Mouse (Mus musculus) cerebellum, adult 8-10 months (tissue): ENCODE measurements at regions not wholly inside any gene's neighbourhood (a gene's known extent, or its start where the extent isn't known, plus 50 kb on each side); places are given as distances from the start of the nearest gene placed in this dataset.
A peak's percentile ranks its signal among the peaks of the same experiment; 100 is the strongest.

ENCODE experiments used
- DNase-seq: peaks from one replicate; pipeline ENCODE4 v3.0.0; 2022

DNA sequence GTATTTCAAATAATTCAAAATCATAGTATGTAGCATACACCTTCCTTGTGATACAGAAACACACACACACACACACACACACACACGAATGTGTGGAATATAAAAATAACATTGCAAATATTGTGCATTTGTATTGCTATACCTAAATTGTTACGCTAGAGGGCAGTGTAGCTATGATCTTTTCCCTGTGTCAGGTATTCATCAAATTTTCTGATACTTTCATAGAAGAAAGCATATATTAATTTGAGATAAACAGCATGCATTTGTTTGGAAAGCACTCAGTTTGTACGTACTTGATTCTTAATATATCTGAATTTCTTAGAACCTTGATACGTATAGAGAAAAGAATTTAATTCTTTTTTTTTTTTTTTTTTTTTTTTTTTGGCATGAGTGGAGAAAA lies 1700.9 kb upstream of the Sel1l start:
- no peak for DNase-seq

DNA sequence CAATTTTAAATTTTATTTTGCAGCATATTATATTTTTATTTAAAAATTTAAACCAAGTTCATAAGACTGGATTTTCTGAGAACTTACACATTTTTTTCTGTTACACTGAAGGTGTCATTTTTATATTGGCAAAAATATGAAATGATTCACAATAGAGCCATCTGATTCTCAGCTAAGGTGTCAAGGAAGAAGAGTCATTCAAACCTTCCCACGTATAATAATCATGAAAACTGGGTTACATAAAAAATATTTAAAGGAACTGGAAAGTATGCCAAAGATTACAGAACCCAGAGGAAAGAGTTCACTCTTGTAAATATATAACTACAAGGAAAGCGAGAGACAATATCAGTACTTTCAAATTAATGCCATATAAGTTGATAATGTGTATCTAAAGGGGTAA lies 1674.5 kb upstream of the Sel1l start:
- no peak for DNase-seq

DNA sequence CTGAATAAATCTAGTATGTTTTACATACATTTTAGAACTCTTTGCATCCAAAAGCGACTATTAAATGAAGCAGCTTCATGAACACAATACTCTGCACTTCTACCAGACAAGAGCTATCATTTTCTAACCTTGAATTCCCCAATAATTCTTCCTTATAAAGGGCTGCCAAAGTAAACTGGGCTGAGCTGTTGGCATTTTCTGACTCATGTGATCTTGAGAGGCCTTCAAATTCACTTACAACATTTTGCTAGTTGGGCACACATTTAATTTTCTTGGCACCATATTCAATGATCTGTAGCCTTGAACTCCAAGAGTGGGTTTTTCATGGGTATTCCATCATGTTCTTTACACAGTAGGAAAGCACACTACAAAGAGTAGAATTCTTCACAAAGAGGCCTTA lies 1637.4 kb upstream of the Sel1l start:
- no peak for DNase-seq

DNA sequence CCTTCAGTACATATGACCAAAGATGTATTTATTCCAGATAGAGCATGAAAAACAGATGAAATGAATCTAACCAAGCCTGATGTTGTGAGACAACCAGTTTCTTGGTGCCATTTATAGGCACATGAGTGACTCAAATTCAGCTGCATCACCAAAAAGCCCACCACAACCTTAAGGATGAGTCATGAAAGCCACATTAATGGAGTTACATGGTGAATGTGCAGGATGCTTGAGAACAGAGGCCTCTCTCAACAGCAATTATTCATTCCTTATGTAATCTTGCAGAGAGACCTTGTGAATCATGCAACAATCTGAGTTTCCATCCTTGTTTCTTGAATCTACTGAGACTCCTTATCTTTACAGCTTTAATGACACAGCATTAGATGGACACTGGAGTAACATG lies 1613.1 kb upstream of the Sel1l start:
- no peak for DNase-seq

DNA sequence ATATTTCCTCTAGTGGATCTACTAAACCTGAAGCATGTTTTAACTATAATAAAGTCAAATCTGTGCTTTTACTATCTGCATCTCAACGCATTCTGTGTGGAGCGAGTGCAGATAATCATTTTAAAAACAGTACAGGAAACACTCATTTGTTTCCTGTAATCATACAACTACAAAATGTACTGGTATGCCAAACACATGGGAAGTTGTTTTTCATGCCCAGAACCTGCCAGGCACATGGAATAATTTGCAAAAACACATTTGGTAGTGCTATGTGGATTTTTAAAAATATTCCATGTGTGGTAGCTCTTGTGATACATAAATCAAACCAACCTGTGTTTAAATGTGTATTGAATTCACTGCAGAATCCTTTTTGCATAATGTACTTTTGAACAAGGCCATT lies 1600.5 kb upstream of the Sel1l start:
- DNase-seq: no peak

DNA sequence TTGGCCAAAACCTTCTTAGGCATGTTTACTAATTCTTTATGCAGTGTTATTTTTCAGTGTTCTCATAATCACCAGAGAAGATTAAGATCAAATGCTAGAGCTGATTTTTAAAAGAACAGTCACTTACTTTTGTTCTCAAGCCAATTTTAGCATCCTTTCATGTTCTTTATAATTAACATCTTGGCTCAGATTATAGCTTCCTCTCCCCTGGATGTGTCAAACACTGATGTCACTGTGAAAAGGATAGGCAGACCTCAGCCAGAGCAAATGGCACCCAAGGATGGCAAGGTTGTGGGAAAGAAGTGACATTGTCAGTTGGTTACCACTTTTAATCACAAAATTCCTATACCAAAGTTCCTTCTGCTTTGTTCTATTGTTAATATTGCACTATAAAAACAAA lies 1580.3 kb upstream of the Sel1l start:
- DNase-seq: no peak

DNA sequence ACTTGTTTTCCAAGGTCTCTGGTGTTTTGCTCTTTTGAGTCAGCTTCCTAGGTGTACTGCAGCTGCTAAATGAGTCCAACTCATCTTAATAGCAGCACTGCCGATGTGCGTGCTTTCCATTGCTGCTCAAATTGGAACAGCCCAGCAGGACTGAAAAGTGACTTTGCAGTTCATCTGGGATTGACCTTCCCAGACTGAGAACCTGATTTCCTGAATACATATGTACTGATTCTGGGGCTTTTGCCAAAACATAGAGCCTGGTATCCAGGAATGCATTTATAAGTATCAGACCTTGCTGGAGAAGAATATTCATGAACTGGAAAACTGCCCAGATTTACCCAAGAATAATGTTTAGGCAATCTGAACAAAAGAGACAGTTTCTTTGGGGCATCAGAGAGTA lies 1579.0 kb upstream of the Sel1l start:
- DNase-seq: no peak

DNA sequence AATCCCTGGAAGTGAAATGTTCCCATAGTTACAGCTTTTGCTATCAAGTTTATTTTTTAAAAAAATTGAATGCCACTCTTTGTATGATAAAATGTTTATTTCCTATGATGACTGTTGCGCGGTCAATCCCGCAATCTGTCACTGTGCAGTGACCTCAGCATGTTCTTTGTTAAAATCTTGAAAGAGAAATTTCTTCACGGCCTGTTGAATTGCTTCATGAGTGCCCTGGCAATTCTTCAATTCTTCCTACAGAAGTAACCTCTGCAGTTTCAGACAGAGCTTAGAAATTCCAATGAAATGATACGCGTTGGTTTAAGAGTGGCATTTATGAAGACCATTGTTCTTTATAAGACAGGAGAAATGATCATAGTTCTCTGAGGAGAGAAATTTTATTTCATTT lies 1567.4 kb upstream of the Sel1l start:
- DNase-seq: no peak

DNA sequence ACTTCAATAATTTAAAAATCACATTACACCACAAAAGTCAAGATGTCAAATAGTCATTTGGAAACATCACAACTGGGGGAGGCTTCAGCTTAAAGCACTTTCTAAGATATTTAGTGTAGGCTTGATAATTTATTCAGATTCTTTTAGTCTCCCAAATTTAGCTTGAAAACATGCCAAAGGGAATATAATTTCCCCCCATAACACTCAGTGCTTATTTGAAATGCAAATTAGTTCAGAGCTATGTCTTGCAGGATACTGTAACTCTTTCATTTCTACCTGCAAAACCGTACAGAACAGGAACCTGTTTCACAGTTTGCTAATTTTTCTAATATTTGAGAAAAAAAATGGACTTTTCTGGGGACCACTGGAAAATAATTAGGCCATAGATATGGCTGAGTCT lies 1566.8 kb upstream of the Sel1l start:
- no peak for DNase-seq

DNA sequence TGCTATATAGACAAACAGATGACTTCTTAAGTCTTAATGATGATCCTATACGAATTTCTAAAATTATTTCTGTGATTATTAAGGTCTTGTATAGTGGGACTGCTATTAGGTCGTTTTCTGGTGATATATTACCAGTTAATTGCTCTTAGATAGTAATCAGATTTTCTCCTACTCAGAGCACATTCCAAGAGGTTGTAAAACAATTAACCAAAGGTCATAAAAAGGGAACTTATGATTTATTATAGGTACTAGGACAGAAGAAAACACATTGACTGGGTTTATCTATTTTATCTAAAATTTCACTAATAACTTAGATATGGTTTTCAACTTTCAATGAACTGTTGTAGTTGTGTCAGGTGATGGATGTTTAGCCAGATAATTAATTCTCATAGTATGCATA lies 1536.6 kb upstream of the Sel1l start:
- no peak for DNase-seq

DNA sequence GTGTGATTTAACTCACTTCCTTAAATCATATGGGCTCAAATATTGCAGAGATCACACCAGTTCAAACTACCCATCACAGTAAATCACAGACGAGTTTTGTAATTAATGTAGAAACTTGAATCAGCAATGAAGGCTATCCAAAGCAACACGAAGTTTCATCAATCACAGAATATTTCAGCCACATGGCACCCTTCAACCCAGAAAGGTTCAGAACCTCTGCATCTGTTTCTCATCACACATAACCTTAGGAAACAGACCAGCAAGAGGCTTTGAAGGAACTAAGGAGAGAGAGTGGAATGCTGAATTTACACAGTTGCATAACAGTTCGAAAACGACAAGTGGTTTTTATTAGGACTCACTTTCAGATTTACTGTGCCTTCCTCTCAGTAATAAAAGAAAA lies 1494.0 kb upstream of the Sel1l start:
- DNase-seq: no peak

DNA sequence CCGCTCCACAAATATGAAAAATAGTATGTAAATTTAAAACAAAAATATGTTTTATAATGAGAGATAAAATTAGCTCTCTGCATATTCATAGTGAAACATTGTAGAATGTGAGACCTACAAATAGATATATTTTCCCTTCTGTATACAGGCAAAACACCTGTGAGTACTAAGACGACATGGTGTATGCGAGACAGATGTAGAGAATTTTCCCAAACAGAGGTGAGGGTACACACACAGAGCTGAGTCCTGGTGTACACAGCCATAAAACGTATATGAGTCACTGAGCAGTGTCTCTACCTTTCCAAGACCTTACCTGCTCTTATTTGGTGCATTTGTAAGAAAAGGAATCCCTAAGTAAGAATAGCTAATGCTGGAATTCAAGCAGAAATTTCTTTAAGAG lies 1493.6 kb upstream of the Sel1l start:
- no peak for DNase-seq

DNA sequence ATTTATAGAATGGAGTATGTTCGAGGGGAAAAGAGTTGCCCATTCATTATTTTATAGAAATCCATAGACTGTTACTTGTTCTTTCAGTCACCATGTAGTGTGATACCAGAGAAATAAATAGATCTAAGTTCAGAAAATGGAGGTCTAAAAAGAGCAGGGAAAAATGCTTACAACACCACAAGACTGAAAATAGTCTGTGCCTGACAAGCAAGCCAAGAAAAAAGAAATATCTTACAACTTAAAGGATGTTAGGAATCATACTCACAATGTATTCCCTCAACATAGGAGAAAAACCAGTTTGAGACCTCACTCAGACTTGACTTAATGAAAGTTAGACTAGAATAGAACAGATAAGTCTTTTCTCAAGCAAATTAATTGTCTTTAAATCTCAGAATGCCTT lies 1486.6 kb upstream of the Sel1l start:
- no peak for DNase-seq

DNA sequence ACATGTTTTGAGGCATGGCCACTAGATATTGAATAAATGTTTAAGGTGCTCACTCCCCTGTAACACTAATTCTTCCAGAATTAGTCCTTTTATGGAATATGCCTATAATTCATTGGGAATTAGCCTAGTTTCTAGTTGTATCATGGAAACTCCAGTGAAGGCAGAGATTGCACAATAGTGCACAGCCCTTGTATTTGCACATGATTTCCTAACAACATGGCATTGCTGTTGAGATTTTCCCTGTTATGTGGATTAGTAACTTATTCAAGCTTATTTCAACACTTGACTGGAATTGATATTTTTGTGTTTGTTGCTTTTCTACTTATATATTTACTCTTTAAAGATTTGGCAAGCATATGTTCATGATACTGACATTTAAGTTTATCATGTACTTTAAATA lies 1463.3 kb upstream of the Sel1l start:
- DNase-seq: no peak

DNA sequence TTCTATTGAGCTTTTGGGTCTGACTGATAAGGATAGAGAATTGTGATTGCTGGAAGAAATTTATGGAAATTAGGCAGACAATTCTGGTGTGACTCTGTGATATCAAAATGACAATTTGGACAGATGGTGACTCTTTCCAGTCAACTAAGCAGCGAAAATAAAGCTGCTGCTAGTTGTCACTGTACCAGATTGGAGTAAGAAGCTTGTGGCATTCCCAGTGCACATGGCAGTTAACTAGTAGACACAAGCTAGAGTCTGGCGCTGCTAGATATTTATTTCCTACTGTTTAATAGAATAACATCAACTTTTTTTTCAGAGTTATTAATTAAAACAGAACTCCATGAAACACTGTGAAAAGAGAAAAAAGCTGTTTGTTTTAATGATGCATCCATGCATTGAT lies 1432.9 kb upstream of the Sel1l start:
- no peak for DNase-seq

DNA sequence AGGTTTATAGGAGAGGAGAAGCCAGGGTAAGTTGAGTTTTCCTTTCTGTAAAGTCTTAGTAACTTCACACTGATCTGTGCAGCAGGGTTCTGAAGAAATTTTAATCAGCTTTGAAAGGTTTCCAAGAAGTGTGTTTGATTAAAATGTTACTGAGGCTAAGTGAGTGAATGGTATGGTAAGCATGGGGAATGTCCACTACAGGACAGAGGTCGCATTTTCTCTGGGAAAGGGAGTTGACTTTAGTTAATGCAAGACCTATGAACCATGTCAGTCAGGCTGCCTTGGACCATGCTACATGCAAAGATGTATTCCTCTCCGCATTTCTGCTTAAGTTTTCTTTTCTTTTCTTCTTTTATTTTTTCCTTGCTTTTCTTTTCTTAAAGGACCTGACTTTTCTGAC lies 1424.7 kb upstream of the Sel1l start:
- no peak for DNase-seq

DNA sequence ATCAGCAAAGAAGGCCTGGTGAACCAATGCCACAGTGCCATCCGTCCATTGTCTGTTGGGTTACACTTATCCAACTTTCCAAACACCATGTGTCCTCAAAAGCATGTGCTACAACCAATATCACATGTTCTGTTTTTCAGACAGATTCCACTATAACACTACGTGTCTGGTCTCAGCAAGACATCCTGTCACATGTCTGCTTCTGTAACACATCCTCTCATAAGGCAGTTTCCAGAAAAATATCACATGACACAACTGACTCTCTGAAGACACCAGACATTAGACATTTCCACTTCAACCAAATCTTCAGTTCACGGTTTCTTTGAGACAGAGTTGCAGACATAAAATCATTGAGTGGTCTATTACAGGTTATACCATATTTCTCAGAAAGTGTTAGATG lies 1381.3 kb upstream of the Sel1l start:
- no peak for DNase-seq

DNA sequence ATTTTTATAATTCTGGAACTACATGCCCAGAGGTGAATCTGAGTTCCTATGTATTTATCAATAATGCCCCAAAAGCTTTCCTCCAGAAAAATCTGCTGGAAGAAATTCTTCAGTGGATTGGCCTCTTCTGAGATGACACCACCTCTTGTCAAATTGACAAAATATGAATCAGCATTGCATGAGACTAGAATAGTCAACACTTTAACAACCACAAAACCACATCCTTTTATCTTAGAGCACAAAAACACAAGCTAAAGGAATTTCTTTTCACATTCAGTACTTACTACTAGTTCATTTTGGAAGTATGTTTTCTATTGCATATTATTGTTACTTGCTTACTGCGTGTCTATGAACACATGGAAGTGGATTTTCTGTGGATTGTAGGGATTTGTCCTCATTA lies 1377.9 kb upstream of the Sel1l start:
- no peak for DNase-seq

DNA sequence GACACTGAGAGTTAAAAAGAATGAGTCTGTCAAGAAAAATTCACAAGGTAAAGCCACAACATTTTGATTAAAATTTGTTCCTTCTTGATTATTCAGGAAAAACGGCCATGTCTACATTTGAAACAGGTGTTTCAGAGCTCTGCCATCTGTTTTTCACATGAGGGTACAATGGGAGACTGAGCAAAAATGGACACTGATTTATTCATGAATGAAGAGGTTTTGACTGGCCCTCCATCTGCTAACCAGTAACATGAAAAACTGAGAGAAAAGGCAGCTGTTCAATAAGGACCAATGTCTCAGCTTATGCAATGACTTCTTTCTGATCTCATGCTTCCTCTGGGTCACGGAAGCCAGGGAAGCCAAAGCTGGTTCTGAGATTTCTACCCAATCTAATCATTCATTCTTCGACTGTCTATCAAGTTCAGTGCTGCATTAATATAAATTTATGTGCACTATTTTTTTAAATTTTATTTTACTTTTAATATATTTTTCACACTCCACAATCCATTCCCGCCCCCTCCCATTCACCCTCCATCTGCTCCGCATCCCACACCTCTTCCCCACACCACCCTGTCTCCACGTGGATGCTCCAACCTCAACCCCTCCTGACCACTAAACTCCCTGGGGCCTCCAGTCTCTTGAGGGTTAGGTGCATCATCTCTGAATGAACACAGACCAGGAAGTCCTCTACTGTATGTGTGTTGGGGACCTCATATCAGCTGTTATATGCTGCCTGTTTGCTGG lies 1372.4 kb upstream of the Sel1l start:
- no peak for DNase-seq

DNA sequence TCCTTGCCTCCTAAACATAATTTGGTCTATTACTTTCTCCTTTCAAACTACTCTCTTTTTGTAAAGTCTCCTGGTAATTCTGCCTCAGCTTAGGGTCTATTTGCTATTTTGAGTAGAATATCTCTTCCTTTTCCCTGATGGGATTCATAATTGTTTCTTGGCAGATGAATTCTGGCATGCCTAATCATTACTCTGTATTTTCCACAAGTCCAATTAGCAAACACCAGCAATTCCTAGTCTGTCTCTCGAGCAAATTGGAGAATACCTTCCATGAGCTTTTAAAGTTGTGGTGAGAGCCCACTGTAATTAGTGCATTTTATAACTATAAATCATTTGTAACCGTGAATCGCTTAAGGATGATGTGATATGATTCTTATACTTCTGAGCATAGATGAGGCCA lies 1358.6 kb upstream of the Sel1l start:
- DNase-seq: no peak

DNA sequence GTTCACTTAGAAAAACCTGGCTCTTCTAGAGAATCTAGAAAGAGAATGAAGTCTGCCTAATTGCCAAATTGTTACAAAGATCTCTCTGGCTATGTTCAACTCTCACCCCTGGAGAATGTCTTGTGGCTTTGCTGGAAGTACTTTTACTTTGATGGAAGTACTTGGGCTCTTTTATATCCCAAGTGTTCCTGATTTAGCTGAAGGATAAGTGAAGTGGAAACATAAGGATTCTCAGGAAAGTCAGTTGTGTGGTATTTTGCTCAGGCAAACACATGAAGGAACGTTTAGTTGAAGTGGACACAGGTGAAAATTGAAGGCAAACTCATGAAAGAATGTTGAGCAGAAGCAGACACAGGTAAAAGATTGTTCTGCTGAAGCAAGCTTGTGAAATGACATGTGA lies 1340.0 kb upstream of the Sel1l start:
- DNase-seq: no peak

DNA sequence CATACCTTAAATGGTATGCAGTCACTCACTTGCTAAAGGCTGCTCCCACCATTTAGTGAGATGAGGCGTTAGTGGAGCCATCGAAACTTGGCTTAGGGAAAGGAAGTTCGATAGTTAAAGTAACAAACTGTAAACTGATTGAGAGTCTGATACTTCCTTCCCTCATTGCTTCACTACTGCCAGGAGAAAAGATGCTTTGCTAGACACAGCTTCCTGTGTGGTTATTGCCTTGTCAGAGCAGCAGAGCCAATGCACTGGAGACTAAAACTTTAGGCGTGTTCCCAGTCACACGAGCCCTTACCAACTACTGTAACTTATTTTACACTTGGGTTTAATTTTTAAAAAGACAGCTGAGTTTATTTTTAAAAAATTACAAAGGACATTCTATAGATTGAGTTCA lies 1324.8 kb upstream of the Sel1l start:
- no peak for DNase-seq

DNA sequence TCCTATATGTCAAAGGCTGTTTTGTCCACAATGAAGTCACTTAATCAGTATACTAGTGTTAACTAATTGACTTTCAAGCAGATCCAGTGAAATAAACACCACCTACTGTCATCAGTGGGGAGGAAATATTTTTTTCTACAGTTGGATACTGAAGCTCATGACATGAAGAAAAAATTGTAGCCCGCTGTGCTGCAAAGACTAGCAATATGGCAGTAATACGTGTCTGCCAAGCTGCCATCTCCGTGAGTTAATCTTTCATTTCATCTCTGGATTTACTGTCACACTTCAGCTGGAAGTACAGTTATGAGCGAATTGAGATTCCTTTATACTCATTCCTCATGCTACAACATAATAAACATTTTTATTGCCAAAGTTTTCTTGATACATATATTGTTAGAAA lies 1311.3 kb upstream of the Sel1l start:
- no peak for DNase-seq

DNA sequence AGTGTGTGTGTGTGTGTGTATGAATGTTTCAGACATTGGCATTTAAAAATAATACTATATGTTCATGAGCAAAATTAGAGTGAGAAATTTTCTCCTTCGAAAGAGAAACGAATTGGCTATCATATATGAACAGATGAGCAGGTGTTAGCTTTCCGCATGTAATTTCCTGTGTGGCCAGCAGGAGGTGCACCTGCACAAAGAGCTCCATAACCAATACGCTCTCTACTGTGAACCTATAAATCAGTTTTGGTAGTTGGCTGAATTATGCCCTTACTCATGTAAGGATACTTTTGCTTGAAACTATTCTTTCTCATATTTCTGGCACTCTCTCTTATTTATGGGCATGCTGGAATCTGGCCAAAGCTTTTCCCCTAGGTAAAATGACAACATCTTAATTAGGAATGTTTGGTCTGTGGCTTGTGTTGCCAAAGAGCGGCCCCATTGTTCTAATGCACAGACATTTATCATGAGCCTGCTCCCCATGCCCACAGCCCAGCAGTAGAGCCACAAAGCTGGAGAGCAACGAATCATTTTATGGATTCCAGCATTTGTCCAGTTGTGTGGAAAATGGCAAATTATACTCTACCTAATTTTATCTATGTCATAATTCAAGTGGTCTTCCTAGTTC lies 1303.8 kb upstream of the Sel1l start:
- peak; percentile 1 for DNase-seq

DNA sequence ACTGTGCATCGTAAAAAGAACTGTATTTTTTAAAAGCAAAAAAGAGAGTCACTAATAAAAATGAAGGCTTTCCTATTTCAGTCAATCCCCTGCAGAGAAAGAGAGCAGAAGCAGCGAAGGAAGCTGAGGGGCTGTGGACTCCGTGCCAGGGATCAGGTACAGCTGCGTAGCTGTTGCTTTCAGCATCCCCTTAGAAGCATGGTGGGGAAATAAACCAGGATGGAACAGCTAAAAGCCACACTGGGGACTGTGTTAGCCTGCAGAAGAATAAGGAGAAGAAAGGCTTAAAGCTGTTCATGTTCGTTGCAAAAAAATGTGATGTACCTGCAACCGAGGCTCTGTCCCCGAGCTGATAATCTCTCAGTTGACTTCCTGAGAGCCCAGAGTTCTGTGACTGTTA lies 1302.6 kb upstream of the Sel1l start:
- DNase-seq: no peak
